Mouse (Mus musculus): Measurements from ENCODE around the gene Cep95. TPM values are rescaled to one million over a fixed set of nuclear protein-coding genes. Genes with fewer than 3 reads are reported as not detected.
A peak's percentile ranks its signal among the peaks of the same experiment; 100 is the strongest.

The Cep95 gene
- polyA plus RNA-seq, 1 experiment from 2014 or later = 12.2 TPM

- Histone ChIP-seq H3K27ac (ENCODE audit: low read depth, low read length) (no peak overlapping the region), H3K9me3 (replicated peaks; ENCODE audit: control insufficient read depth, low read length) (no peaks in the 10 kb centered on the region), H3K27me3 (replicated peaks; ENCODE audit: control insufficient read depth, insufficient read depth, low read length) (no peaks in the 10 kb centered on the region), H3K4me1 (ENCODE audit: control insufficient read depth, insufficient read depth, low read length) (no peaks in the 10 kb centered on the region), H3K4me2 (ENCODE audit: low read length) (no peak overlapping the region), H3K4me3 (ENCODE audit: low read depth, low read length) (no peak overlapping the region), H3K36me3 (ENCODE audit: control insufficient read depth, insufficient read depth, low read length) (peaks cover 48% of the 10 kb centered on the region), H3K9ac (ENCODE audit: low read length) (no peak overlapping the region)
- 94% methylated on average over 4 of the region's 4 CpGs for WGBS
- DNase-seq (ENCODE audit: low spot score) (no peak), ATAC-seq (no peak)
Measured at GRCm38 (mm10) chr11:106766611-106767162, 22.4 kb upstream of the Cep95 start.

- ATAC-seq (no peak), DNase-seq (ENCODE audit: low spot score) (no peak)
- Histone ChIP-seq H3K4me3 (ENCODE audit: low read depth, low read length) (no peak overlapping the region), H3K4me2 (ENCODE audit: low read length) (no peak overlapping the region), H3K9me3 (replicated peaks; ENCODE audit: control insufficient read depth, low read length) (no peaks in the 10 kb centered on the region), H3K27ac (ENCODE audit: low read depth, low read length) (no peak overlapping the region), H3K36me3 (ENCODE audit: control insufficient read depth, insufficient read depth, low read length) (peaks cover 53% of the 10 kb centered on the region), H3K9ac (ENCODE audit: low read length) (no peak overlapping the region), H3K27me3 (replicated peaks; ENCODE audit: control insufficient read depth, insufficient read depth, low read length) (no peaks in the 10 kb centered on the region), H3K4me1 (ENCODE audit: control insufficient read depth, insufficient read depth, low read length) (no peaks in the 10 kb centered on the region)
- 93% methylated on average over 4 of the region's 4 CpGs for WGBS
Measured at GRCm38 (mm10) chr11:106767516-106767915, 21.5 kb upstream of the Cep95 start.

GRCm38 (mm10) chr11:106770195-106770974 is 18.7 kb upstream of the Cep95 start:
- Histone ChIP-seq H3K27me3 (replicated peaks; ENCODE audit: control insufficient read depth, insufficient read depth, low read length) (no peaks in the 10 kb centered on the region), H3K4me1 (ENCODE audit: control insufficient read depth, insufficient read depth, low read length) (no peaks in the 10 kb centered on the region), H3K9me3 (replicated peaks; ENCODE audit: control insufficient read depth, low read length) (no peaks in the 10 kb centered on the region), H3K4me2 (ENCODE audit: low read length) (no peak overlapping the region), H3K27ac (ENCODE audit: low read depth, low read length) (no peak overlapping the region), H3K4me3 (ENCODE audit: low read depth, low read length) (no peak overlapping the region), H3K36me3 (ENCODE audit: control insufficient read depth, insufficient read depth, low read length) (peaks cover 78% of the 10 kb centered on the region), H3K9ac (ENCODE audit: low read length) (no peak overlapping the region)
- DNase-seq (ENCODE audit: low spot score) (no peak), ATAC-seq (no peak)
- 95% methylated on average over 9 of the region's 9 CpGs for WGBS

- Histone ChIP-seq H3K4me2 (ENCODE audit: low read length) (no peak overlapping the region), H3K4me3 (ENCODE audit: low read depth, low read length) (no peak overlapping the region), H3K4me1 (ENCODE audit: control insufficient read depth, insufficient read depth, low read length) (no peaks in the 10 kb centered on the region), H3K9ac (ENCODE audit: low read length) (no peak overlapping the region), H3K36me3 (ENCODE audit: control insufficient read depth, insufficient read depth, low read length) (peaks cover 76% of the 10 kb centered on the region), H3K27ac (ENCODE audit: low read depth, low read length) (no peak overlapping the region), H3K27me3 (replicated peaks; ENCODE audit: control insufficient read depth, insufficient read depth, low read length) (no peaks in the 10 kb centered on the region), H3K9me3 (replicated peaks; ENCODE audit: control insufficient read depth, low read length) (no peaks in the 10 kb centered on the region)
- no peak for DNase-seq (ENCODE audit: low spot score)
- 90% methylated on average over 9 of the region's 9 CpGs for WGBS
- ATAC-seq = no peak
Measured at GRCm38 (mm10) chr11:106773061-106773460, 16.0 kb upstream of the Cep95 start.

- Histone ChIP-seq H3K4me1 (ENCODE audit: control insufficient read depth, insufficient read depth, low read length) (no peaks in the 10 kb centered on the region), H3K27me3 (replicated peaks; ENCODE audit: control insufficient read depth, insufficient read depth, low read length) (no peaks in the 10 kb centered on the region), H3K27ac (ENCODE audit: low read depth, low read length) (no peak overlapping the region), H3K9ac (ENCODE audit: low read length) (no peak overlapping the region), H3K9me3 (replicated peaks; ENCODE audit: control insufficient read depth, low read length) (no peaks in the 10 kb centered on the region), H3K4me2 (ENCODE audit: low read length) (no peak overlapping the region), H3K36me3 (ENCODE audit: control insufficient read depth, insufficient read depth, low read length) (peaks cover 65% of the 10 kb centered on the region), H3K4me3 (ENCODE audit: low read depth, low read length) (no peak overlapping the region)
- 97% methylated on average over 4 of the region's 4 CpGs for WGBS
- DNase-seq (ENCODE audit: low spot score) (no peak), ATAC-seq (no peak)
Measured at GRCm38 (mm10) chr11:106776960-106777359, 12.1 kb upstream of the Cep95 start.

- Histone ChIP-seq H3K9ac (ENCODE audit: low read length) (no peak overlapping the region), H3K4me2 (ENCODE audit: low read length) (no peak overlapping the region), H3K27me3 (replicated peaks; ENCODE audit: control insufficient read depth, insufficient read depth, low read length) (no peaks in the 10 kb centered on the region), H3K36me3 (ENCODE audit: control insufficient read depth, insufficient read depth, low read length) (peaks cover 65% of the 10 kb centered on the region), H3K4me1 (ENCODE audit: control insufficient read depth, insufficient read depth, low read length) (no peaks in the 10 kb centered on the region), H3K9me3 (replicated peaks; ENCODE audit: control insufficient read depth, low read length) (no peaks in the 10 kb centered on the region), H3K4me3 (ENCODE audit: low read depth, low read length) (no peak overlapping the region), H3K27ac (ENCODE audit: low read depth, low read length) (no peak overlapping the region)
- WGBS = 91% methylated on average over 3 of the region's 3 CpGs
- DNase-seq (ENCODE audit: low spot score) (no peak), ATAC-seq (no peak)
Measured at GRCm38 (mm10) chr11:106777395-106777794, 11.7 kb upstream of the Cep95 start.

GRCm38 (mm10) chr11:106778132-106778531 is 10.9 kb upstream of the Cep95 start:
- ATAC-seq = no peak
- Histone ChIP-seq H3K9me3 (replicated peaks; ENCODE audit: control insufficient read depth, low read length) (no peaks in the 10 kb centered on the region), H3K4me2 (ENCODE audit: low read length) (no peak overlapping the region), H3K4me3 (ENCODE audit: low read depth, low read length) (peak overlapping the region; percentile 78; the same call in 1 of the 2 replicates), H3K36me3 (ENCODE audit: control insufficient read depth, insufficient read depth, low read length) (peaks cover 68% of the 10 kb centered on the region), H3K27ac (ENCODE audit: low read depth, low read length) (no peak overlapping the region), H3K27me3 (replicated peaks; ENCODE audit: control insufficient read depth, insufficient read depth, low read length) (no peaks in the 10 kb centered on the region), H3K4me1 (ENCODE audit: control insufficient read depth, insufficient read depth, low read length) (no peaks in the 10 kb centered on the region), H3K9ac (ENCODE audit: low read length) (no peak overlapping the region)
- whole genome bisulfite sequencing = 89% methylated on average over 7 of the region's 7 CpGs
- DNase-seq (ENCODE audit: low spot score) = no peak

GRCm38 (mm10) chr11:106778589-106779387 is 10.3 kb upstream of the Cep95 start:
- H3K27me3 ChIP-seq (replicated peaks; ENCODE audit: control insufficient read depth, insufficient read depth, low read length) = no peaks in the 10 kb centered on the region
- DNase-seq (ENCODE audit: low spot score) (no peak), ATAC-seq (no peak; the same call in 1 of the 2 replicates)
- peak overlapping the region; percentile 93 for H3K27ac ChIP-seq (ENCODE audit: low read depth, low read length)
- H3K4me3 ChIP-seq (ENCODE audit: low read depth, low read length) = peak overlapping the region; percentile 78
- WGBS = 2% methylated on average over 39 of the region's 39 CpGs
- H3K9me3 ChIP-seq (replicated peaks; ENCODE audit: control insufficient read depth, low read length) = no peaks in the 10 kb centered on the region
- H3K36me3 ChIP-seq (ENCODE audit: control insufficient read depth, insufficient read depth, low read length) = peaks cover 68% of the 10 kb centered on the region
- H3K4me1 ChIP-seq (ENCODE audit: control insufficient read depth, insufficient read depth, low read length) = no peaks in the 10 kb centered on the region
- peak overlapping the region; percentile 76 for H3K4me2 ChIP-seq (ENCODE audit: low read length)
- peak overlapping the region; percentile 88 for H3K9ac ChIP-seq (ENCODE audit: low read length)
